ENCODE assay signal across 17 mouse cellular contexts in genomic region chr10:77216313-77216712, GRCm38 (mm10). TPM values are rescaled to one million over a fixed set of nuclear protein-coding genes. Genes with fewer than 3 reads are reported as not detected.
DNase-seq lines count a peak whose midpoint lies in the region; ATAC-seq and TF ChIP-seq lines count a peak whose summit lies in the region.
"Had no signal": no experiment of that assay in that cellular context is flagged by ENCODE, and none has a peak within 500 bp of the region (broad histone marks: within the 10 kb centered on the region; RNA-seq: fewer than 3 reads in every experiment).

No protein-coding gene starts in this region.

- peaks cover 87% of the 10 kb centered on the region for H3K4me1 ChIP-seq in heart, embryonic 10.5 days
- H3K4me1 ChIP-seq in kidney, embryonic 14.5 days (ENCODE audit: control insufficient read depth, insufficient read depth, low read length), result peaks cover 32% of the 10 kb centered on the region
- peaks cover 21% of the 10 kb centered on the region for H3K4me1 ChIP-seq in lung, postnatal 0 days (ENCODE audit: insufficient read depth, low read depth, low read length)
- H3K4me1 ChIP-seq in cerebellum, adult 2 months (ENCODE audit: control insufficient read depth, insufficient read depth, low read length), result peaks cover 4% of the 10 kb centered on the region; the same call in 1 of the 2 replicates

- intact Hi-C loops in heart, postnatal 25 days (cut with DNase I), result no loop called here

- no peaks in the 10 kb centered on the region for H3K27me3 ChIP-seq in heart, embryonic 10.5 days (ENCODE audit: insufficient read depth, poor library complexity, severe bottlenecking)
- no peaks in the 10 kb centered on the region for H3K27me3 ChIP-seq in kidney, embryonic 14.5 days (ENCODE audit: control insufficient read depth, insufficient read depth, low read length)
- no peaks in the 10 kb centered on the region for H3K27me3 ChIP-seq in lung, postnatal 0 days (replicated peaks; ENCODE audit: insufficient read depth, low read length)
- no peaks in the 10 kb centered on the region for H3K27me3 ChIP-seq in cerebellum, adult 2 months (ENCODE audit: control insufficient read depth, insufficient read depth, low read length)
- H3K27me3 ChIP-seq: neural tube, embryonic 13.5 days had no signal

- no peak overlapping the region for H3K9ac ChIP-seq in kidney, embryonic 14.5 days (ENCODE audit: low read depth, low read length)
- H3K9ac ChIP-seq in lung, postnatal 0 days (replicated peaks; ENCODE audit: low read depth), result no peak overlapping the region
- H3K9ac ChIP-seq: neural tube, embryonic 13.5 days had no signal

- TF ChIP-seq EP300 in lung, postnatal 0 days (IDR thresholded peaks at IDR 0.05), result no peak

- H3K36me3 ChIP-seq in heart, embryonic 10.5 days, result no peaks in the 10 kb centered on the region
- H3K36me3 ChIP-seq in kidney, embryonic 14.5 days (ENCODE audit: control insufficient read depth, insufficient read depth, low read length), result no peaks in the 10 kb centered on the region
- H3K36me3 ChIP-seq in lung, postnatal 0 days (ENCODE audit: insufficient read depth, low read length), result no peaks in the 10 kb centered on the region
- H3K36me3 ChIP-seq: midbrain, embryonic 10.5 days; neural tube, embryonic 13.5 days had no signal

- no peak for TF ChIP-seq POLR2A in cerebellum, adult 2 months (IDR thresholded peaks at IDR 0.05; ENCODE audit: borderline replicate concordance, insufficient read depth, low read length)

- WGBS in heart, embryonic 10.5 days, result 68% methylated on average over 2 of the region's 2 CpGs
- WGBS in kidney, embryonic 14.5 days, result 72% methylated on average over 2 of the region's 2 CpGs
- WGBS in lung, postnatal 0 days, result 71% methylated on average over 2 of the region's 2 CpGs
- WGBS in cerebellum, adult 2 months, result 88% methylated on average over 2 of the region's 2 CpGs

- no peak overlapping the region for H3K4me2 ChIP-seq in kidney, embryonic 14.5 days (replicated peaks; ENCODE audit: low read depth, low read length)
- no peak overlapping the region for H3K4me2 ChIP-seq in lung, postnatal 0 days (replicated peaks; ENCODE audit: low read depth, low read length)
- H3K4me2 ChIP-seq: neural tube, embryonic 13.5 days had no signal

- ATAC-seq in kidney, embryonic 14.5 days (ENCODE audit: low FRiP score, low TSS enrichment), result no peak
- ATAC-seq in lung, postnatal 0 days, result no peak
- ATAC-seq: activated CD4-positive, CD25-positive, alpha-beta regulatory T cell, adult 4 months; forebrain, embryonic 16.5 days had no signal

- peak overlapping the region; percentile 73 for H3K27ac ChIP-seq in heart, embryonic 10.5 days
- H3K27ac ChIP-seq in kidney, embryonic 14.5 days (ENCODE audit: low read depth, low read length), result peak overlapping the region; percentile 33; the same call in 1 of the 2 replicates
- peak overlapping the region; percentile 62 for H3K27ac ChIP-seq in lung, postnatal 0 days (ENCODE audit: low read length)
- no peak overlapping the region for H3K27ac ChIP-seq in cerebellum, adult 2 months (ENCODE audit: insufficient read depth, low read length)
- H3K27ac ChIP-seq: gastrocnemius, adult 2 months had no signal

- H3K9me3 ChIP-seq in heart, embryonic 10.5 days, result no peaks in the 10 kb centered on the region
- H3K9me3 ChIP-seq in kidney, embryonic 14.5 days (ENCODE audit: control insufficient read depth, low read length), result no peaks in the 10 kb centered on the region
- no peaks in the 10 kb centered on the region for H3K9me3 ChIP-seq in lung, postnatal 0 days (ENCODE audit: low read length)
- H3K9me3 ChIP-seq: midbrain, embryonic 10.5 days; neural tube, embryonic 13.5 days had no signal

- no peak overlapping the region for H3K4me3 ChIP-seq in heart, embryonic 10.5 days
- no peak overlapping the region for H3K4me3 ChIP-seq in kidney, embryonic 14.5 days (ENCODE audit: low read length)
- no peak overlapping the region for H3K4me3 ChIP-seq in lung, postnatal 0 days (ENCODE audit: low read depth, low read length)
- H3K4me3 ChIP-seq in cerebellum, adult 2 months (replicated peaks; ENCODE audit: insufficient read depth, low read depth, low read length), result no peak overlapping the region
- H3K4me3 ChIP-seq: gastrocnemius, adult 2 months; midbrain, embryonic 10.5 days; neural tube, embryonic 13.5 days had no signal

- DNase-seq in heart, embryonic 10.5 days (ENCODE audit: low spot score), result no peak
- no peak for DNase-seq in heart, postnatal 25 days (ENCODE audit: low spot score)
- no peak for DNase-seq in kidney, postnatal 10 days
- no peak for DNase-seq in lung, postnatal 0 days (ENCODE audit: low spot score)
- DNase-seq in lung, postnatal 10 days, result no peak
- no peak for DNase-seq in adrenal gland, adult (ENCODE audit: inconsistent age in 2 of 2, low spot score in 1 of 2)
- DNase-seq in cerebellum, adult 2 months, result no peak
- DNase-seq: gastrocnemius, adult 2 months; heart, adult 11 months; kidney, postnatal 25 days; right cerebral cortex, postnatal 25 days had no signal

- TF ChIP-seq CTCF in lung, postnatal 0 days (IDR thresholded peaks at IDR 0.05), result no peak
- TF ChIP-seq CTCF in cerebellum, adult 2 months (IDR thresholded peaks at IDR 0.05; ENCODE audit: borderline replicate concordance, insufficient read depth, low read depth, low read length), result no peak

RNA-seq across cellular contexts. Expression of gene Pofut2, which starts 42.7 kb away (rescaled TPM):
- polyA plus RNA-seq in heart, embryonic 10.5 days (2016; fragmentation: Nextera tagmentation; extraction: Ambion mirVana), result 119 and 137 TPM in 2 replicates
- 10 to 100 TPM; 39.9 to 45.1 TPM for total RNA-seq in heart, postnatal 25 days (2021)
- 96.3 and 112 TPM in 2 replicates for polyA plus RNA-seq in kidney, embryonic 14.5 days (2014; fragmentation: Nextera tagmentation; extraction: Ambion mirVana)
- polyA plus RNA-seq in lung, postnatal 0 days (2015; fragmentation: Nextera tagmentation; extraction: Ambion mirVana), result 84.2 and 84.4 TPM in 2 replicates
- polyA plus RNA-seq in cerebellum, adult 2 months (2012; rRNA removed), result 44.9 and 45.2 TPM in 2 replicates

RNA-seq across cellular contexts. Expression of gene Col18a1, which starts 50.0 kb away (rescaled TPM):
- 232 and 318 TPM in 2 replicates for polyA plus RNA-seq in heart, embryonic 10.5 days (2016; fragmentation: Nextera tagmentation; extraction: Ambion mirVana)
- total RNA-seq in heart, postnatal 25 days (2021), result 10 to 100 TPM; 13.0 to 15.3 TPM
- 78.6 and 140 TPM in 2 replicates for polyA plus RNA-seq in kidney, embryonic 14.5 days (2014; fragmentation: Nextera tagmentation; extraction: Ambion mirVana)
- 30.0 and 33.2 TPM in 2 replicates for polyA plus RNA-seq in lung, postnatal 0 days (2015; fragmentation: Nextera tagmentation; extraction: Ambion mirVana)
- polyA plus RNA-seq in cerebellum, adult 2 months (2012; rRNA removed), result 45.7 and 52.8 TPM in 2 replicates
- total RNA-seq: monocyte, adult 5-6 weeks had no signal
